Mouse (Mus musculus): ENCODE results near the gene Traf3ip3. TPM values are rescaled to one million over a fixed set of nuclear protein-coding genes. Genes with fewer than 3 reads are reported as not detected.
A peak's percentile ranks its signal among the peaks of the same experiment; 100 is the strongest.

Traf3ip3 gene
- polyA plus RNA-seq, 1 experiment from 2014 or later, result 2.5 TPM

DNA sequence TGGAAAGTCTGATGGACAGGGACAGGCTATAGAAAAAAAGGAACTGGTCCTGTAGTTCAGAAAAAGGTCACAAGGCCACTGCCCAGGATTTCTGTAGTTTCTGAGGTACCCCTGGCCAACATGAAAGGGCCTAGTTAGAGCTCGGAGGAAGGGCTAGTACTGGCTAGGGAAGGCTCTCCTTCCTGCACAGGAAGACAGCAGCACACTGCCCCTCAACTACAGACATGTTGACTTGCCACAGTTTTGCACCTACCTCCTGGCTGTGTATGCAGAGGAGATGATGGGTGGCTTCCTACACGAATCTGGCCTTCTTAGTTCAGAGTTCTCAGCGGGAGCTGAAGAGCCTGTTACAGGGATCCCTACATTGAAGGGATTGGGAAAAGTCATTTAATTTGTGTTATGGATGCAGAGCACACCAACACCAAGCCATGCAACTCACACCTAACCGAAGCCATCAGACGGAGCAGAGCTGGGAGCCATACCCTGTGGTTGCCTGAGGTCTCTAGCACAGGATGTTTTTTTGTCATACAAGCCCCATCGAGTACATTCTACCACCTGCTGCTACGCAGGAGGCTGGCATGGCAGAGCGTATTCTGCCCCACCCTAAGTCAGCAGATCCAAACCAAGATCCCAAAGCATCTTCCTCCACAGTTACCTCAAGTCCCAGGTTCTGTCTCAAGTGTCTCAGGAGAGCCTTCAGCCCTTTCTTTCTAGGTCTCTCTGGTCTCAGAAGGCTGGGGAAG is 692 bp downstream of the Traf3ip3 start:
- WGBS, result 87% methylated on average over 8 of the region's 8 CpGs

DNA sequence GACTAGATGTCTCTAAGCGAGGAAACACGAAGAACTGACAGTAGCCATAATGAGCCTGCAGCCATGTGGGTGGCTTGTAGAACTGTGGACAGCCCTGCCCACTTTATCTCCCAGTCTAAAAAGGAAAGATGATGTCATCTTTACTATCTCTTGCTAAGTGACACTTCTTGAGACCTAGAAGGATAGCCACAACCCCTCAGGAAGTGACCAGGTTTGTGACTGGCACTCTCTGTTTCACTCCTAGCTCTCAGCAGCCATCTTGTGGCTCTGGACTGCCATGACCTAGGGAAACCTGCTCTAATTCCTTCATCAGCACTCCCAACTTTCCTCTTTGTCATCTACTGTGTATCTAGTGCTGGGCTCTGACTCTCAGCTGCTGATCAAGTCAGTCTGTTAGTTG is 3.2 kb downstream of the Traf3ip3 start:
- no peak overlapping the region for H3K4me2 ChIP-seq (replicated peaks)
- ATAC-seq (ENCODE audit: low FRiP score, low read depth), result no peak
- 86% methylated on average over 2 of the region's 2 CpGs for WGBS
- no peaks in the 10 kb centered on the region for H3K9me3 ChIP-seq
- H3K27me3 ChIP-seq (replicated peaks), result no peaks in the 10 kb centered on the region
- H3K4me3 ChIP-seq, result no peak overlapping the region
- no peak overlapping the region for H3K9ac ChIP-seq
- H3K4me1 ChIP-seq, result no peaks in the 10 kb centered on the region
- no peak overlapping the region for H3K27ac ChIP-seq
- H3K36me3 ChIP-seq, result no peaks in the 10 kb centered on the region

More for the DNA sequence above, 692 bp downstream of the Traf3ip3 start:
- H3K36me3 ChIP-seq, result no peaks in the 10 kb centered on the region
- H3K4me3 ChIP-seq, result no peak overlapping the region
- H3K9ac ChIP-seq, result no peak overlapping the region
- no peaks in the 10 kb centered on the region for H3K27me3 ChIP-seq (replicated peaks)
- H3K27ac ChIP-seq, result no peak overlapping the region
- ATAC-seq (ENCODE audit: low FRiP score, low read depth), result no peak
- H3K9me3 ChIP-seq, result no peaks in the 10 kb centered on the region
- no peak overlapping the region for H3K4me2 ChIP-seq (replicated peaks)
- H3K4me1 ChIP-seq, result no peaks in the 10 kb centered on the region

DNA sequence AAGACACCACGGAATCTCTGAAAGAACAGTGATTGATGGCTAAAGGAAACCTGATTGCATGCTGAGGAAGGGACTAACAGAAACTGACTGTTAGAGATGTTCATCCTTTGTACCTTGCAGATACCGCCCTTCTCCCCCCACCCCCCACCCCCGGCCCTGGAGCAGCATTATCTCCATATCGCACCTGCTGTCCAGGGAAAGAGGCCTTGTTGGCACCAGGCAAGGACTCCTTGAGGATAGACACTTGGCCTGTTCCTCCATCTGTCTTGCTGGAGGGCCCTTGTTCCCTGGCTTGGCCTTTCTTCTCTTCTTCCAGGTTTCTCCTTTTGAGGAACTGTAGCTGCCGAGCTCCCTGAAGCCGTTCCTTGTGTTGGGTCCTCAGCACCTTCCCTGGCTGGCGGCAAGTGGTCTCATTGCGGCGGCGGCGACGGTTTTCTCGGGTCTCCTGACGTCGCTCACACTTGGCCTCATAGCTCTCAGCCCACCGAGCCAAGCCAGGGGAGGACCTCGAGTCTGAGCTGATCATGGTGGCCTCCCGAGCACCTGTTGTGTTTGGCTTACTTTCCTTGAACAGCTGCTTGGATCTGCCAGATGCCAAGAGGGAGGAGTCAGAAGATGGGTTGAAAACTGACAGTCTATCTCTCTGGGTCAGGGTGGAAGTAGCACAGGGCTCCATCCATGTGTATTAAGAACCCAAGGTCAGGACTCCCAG is 3.9 kb downstream of the Traf3ip3 start:
- Histone ChIP-seq H3K4me3 (no peak overlapping the region), H3K9ac (no peak overlapping the region), H3K4me1 (no peaks in the 10 kb centered on the region), H3K27ac (no peak overlapping the region), H3K36me3 (no peaks in the 10 kb centered on the region), H3K9me3 (no peaks in the 10 kb centered on the region), H3K27me3 (replicated peaks) (no peaks in the 10 kb centered on the region), H3K4me2 (replicated peaks) (no peak overlapping the region)
- WGBS, result 88% methylated on average over 18 of the region's 18 CpGs
- ATAC-seq (ENCODE audit: low FRiP score, low read depth), result no peak

DNA sequence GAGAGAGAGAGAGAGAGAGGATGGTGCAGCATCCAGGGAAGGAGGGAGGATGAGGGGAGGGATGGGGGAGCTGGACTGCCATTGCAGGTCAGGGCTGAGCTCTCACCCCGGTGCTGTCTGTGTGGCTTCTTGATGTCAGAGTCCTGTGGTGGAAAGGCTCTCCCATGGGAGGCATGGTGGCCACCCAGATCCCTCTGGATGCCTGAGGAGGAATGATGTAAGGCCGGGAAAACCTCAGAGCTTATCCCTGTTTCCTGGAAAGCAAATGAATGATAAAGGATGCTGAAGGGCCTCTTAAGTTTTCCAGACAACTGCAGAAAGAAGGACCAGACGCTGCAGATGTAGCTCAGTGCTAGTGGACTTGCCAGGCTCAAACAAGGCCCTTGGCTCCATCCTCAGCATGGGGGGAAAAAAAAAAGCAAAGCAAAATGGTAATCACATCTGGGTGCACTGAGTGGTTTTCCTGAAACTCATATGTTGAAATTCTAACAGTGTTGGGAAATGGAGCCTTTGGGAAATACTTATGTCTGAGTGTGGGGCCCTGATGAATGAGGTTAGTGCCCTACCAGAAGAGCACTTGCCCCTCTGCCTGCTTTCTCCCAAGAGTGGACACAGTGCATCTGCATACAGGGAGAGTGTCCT is 6.2 kb downstream of the Traf3ip3 start:
- ATAC-seq (ENCODE audit: low FRiP score, low read depth), result no peak
- WGBS, result 67% methylated on average over 3 of the region's 3 CpGs
- no peaks in the 10 kb centered on the region for H3K4me1 ChIP-seq
- H3K4me2 ChIP-seq (replicated peaks), result no peak overlapping the region
- no peak overlapping the region for H3K9ac ChIP-seq
- no peaks in the 10 kb centered on the region for H3K27me3 ChIP-seq (replicated peaks)
- no peak overlapping the region for H3K4me3 ChIP-seq
- H3K36me3 ChIP-seq, result no peaks in the 10 kb centered on the region
- H3K9me3 ChIP-seq, result no peaks in the 10 kb centered on the region
- H3K27ac ChIP-seq, result no peak overlapping the region

DNA sequence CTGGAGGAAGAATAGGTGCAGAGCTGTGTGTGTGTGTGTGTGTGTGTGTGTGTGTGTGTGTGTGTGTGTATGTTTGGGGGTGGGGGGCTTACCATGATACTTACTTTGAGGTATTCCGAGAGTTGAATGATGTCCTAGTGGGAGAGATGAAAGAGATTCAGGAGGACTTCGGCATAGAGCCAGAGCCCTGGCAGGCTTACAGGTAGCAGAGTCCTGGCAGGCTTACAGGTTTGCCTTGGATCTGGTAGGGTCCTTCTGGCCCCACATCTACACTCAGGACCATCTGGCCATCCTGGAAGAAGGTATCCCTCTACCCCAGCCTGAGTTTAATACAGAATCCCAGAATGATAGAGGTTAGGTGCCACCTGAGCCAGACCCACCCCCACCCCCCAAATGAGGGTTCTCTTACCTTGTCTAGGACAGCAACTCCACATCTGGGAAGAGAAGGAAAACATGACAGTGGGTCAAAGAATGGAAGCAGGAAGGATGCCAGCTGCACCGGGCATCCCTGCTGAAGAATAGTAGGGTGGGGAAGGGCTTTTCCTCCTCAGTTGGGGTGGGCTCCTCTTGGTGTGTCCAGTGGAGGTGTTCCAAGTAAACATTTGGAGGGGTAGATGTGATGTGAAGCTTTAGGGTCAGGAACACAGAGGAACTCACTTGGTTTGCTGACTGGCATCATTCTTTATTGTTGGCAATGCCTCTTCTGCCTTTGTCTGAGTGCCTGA is 6.9 kb downstream of the Traf3ip3 start:
- Histone ChIP-seq H3K27me3 (replicated peaks) (no peaks in the 10 kb centered on the region), H3K9me3 (no peaks in the 10 kb centered on the region), H3K9ac (no peak overlapping the region), H3K4me1 (no peaks in the 10 kb centered on the region), H3K36me3 (no peaks in the 10 kb centered on the region), H3K27ac (no peak overlapping the region), H3K4me3 (no peak overlapping the region), H3K4me2 (replicated peaks) (no peak overlapping the region)
- WGBS, result 90% methylated on average over 3 of the region's 3 CpGs
- no peak for ATAC-seq (ENCODE audit: low FRiP score, low read depth)

DNA sequence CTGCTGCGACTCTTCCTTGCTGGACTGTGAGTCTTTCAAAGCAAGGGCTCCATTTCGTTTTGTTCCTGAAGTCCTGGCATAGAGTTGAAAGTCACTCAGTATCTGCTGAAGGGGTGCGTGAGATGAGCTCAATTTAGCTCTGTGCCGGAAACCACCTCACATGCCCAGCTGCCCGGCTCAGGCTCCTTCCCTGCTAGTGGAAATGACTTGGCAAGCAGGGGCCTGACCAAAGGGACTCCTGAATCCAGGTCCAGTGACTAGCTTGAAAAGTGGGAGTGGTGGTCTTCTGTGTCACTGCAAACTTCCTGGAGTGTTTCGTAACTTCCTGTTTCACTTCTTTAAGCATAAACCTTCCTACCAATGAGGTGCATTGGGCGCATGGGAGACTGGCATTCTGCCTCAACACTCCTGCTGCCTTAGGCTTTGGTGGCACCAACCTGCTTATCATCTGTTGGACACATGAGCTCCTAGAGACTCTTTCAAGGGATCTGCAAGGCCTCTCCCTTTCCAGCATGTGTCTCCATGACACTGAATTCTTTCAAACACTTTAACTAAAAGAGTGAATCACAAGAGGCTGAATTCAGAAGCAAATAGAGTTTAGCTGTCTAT is 9.7 kb downstream of the Traf3ip3 start:
- no peak for ATAC-seq (ENCODE audit: low FRiP score, low read depth)
- H3K27me3 ChIP-seq (replicated peaks), result no peaks in the 10 kb centered on the region
- peaks cover 6% of the 10 kb centered on the region; the same call in 1 of the 2 replicates for H3K4me1 ChIP-seq
- no peak overlapping the region for H3K4me2 ChIP-seq (replicated peaks)
- no peaks in the 10 kb centered on the region for H3K9me3 ChIP-seq
- no peak overlapping the region for H3K27ac ChIP-seq
- H3K36me3 ChIP-seq, result no peaks in the 10 kb centered on the region
- no peak overlapping the region for H3K9ac ChIP-seq
- WGBS, result 91% methylated on average over 7 of the region's 7 CpGs
- H3K4me3 ChIP-seq, result no peak overlapping the region

DNA sequence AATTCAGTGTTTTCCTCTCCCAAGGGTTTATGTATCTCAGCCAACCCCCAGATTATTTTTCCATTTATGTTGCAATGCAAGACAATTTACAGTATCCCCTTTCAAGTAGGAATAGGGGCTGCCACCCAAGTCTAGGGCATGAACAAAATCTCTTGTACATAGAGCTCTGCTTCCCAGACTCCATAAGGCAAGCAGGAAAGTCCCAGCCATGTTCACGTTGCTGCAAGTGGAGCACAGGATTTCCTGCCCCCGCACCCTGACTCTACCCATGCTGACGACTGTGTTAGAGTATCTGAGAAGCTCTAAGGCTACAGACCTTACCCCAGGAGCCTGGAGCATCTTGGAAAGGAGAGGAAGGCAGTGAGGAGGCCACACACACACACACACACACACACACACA is 11.7 kb downstream of the Traf3ip3 start:
- Histone ChIP-seq H3K4me2 (replicated peaks) (no peak overlapping the region), H3K27ac (no peak overlapping the region), H3K27me3 (replicated peaks) (no peaks in the 10 kb centered on the region), H3K4me1 (peaks cover 6% of the 10 kb centered on the region; the same call in 1 of the 2 replicates), H3K4me3 (no peak overlapping the region), H3K36me3 (no peaks in the 10 kb centered on the region), H3K9ac (no peak overlapping the region), H3K9me3 (no peaks in the 10 kb centered on the region)
- ATAC-seq (ENCODE audit: low FRiP score, low read depth), result no peak
- 66% methylated on average over 3 of the region's 3 CpGs for WGBS

DNA sequence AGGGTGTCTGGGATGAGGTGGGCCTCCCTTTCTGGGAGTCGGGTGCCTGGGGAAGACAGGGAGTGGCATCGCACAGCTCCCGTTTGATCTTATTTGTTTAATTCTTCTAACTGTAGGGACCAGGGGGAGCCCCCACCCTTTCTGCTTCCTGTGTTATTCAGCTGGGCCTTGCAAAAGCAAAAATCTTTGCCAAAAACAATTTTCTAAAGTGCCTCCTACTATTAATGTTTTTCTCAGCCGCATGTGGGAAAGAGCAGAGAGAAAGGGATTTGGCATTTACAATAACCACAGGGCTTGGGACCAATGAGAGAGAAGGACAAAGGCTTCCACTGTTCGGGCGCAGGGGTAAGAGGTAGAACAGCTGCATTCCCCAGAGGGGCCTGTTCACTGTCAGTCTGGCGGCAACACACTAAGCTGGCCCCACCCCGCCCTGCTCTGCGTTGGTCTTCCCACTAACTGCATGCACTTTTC is 12.3 kb downstream of the Traf3ip3 start:
- WGBS, result 38% methylated on average over 9 of the region's 9 CpGs
- H3K27ac ChIP-seq, result no peak overlapping the region
- H3K4me3 ChIP-seq, result no peak overlapping the region
- H3K9ac ChIP-seq, result no peak overlapping the region
- H3K4me1 ChIP-seq, result peaks cover 6% of the 10 kb centered on the region; the same call in 1 of the 2 replicates
- no peaks in the 10 kb centered on the region for H3K27me3 ChIP-seq (replicated peaks)
- peak; percentile 61; the same call in 1 of the 2 replicates for ATAC-seq (ENCODE audit: low FRiP score, low read depth)
- no peaks in the 10 kb centered on the region for H3K36me3 ChIP-seq
- H3K4me2 ChIP-seq (replicated peaks), result peak overlapping the region; percentile 14; the same call in 1 of the 2 replicates
- no peaks in the 10 kb centered on the region for H3K9me3 ChIP-seq

DNA sequence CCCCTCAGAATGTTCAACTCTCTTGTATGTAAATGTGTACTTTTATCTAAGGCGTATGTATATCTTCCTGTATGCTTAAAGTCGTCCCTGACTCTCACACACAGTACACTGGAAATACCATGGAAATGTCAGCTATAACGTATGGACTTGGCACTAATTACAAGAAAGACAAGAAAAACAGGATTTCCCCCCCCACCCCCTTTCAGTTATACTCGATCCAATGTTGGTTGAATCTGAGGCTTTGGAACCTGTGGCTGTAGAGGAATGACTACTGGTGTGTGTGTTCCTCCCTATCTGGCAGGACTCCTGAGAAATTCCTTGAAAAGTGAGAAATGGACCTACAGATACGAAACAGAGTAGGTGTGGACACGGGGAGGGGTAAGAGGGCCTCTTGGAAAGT is 13.2 kb downstream of the Traf3ip3 start:
- no peak for ATAC-seq (ENCODE audit: low FRiP score, low read depth)
- H3K27ac ChIP-seq, result no peak overlapping the region
- H3K4me1 ChIP-seq, result peaks cover 6% of the 10 kb centered on the region; the same call in 1 of the 2 replicates
- H3K36me3 ChIP-seq, result no peaks in the 10 kb centered on the region
- no peaks in the 10 kb centered on the region for H3K9me3 ChIP-seq
- no peak overlapping the region for H3K9ac ChIP-seq
- H3K4me2 ChIP-seq (replicated peaks), result no peak overlapping the region
- H3K27me3 ChIP-seq (replicated peaks), result no peaks in the 10 kb centered on the region
- no peak overlapping the region for H3K4me3 ChIP-seq
- WGBS, result 85% methylated on average over 6 of the region's 6 CpGs

DNA sequence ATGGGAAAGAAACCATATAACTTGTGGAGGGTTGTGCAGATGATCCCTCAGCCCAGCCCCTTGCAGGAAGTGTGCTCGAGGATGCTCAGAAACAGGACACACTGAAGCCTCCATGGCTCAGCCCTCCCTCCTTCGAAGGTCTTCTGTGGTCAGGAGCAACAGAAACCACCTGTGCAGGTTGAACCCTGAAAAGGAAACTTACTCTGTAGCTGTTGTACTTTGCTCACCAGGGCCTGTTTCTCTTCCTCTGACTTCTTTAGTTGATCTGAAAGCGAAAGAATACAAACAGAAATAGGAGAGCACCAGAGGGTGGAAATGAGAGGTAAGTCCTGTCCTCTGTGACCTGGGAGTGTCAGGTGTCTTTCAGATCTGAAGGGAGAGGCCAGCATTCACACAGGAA is 20.4 kb downstream of the Traf3ip3 start:
- Histone ChIP-seq H3K4me2 (replicated peaks) (no peak overlapping the region), H3K4me1 (no peaks in the 10 kb centered on the region), H3K9me3 (no peaks in the 10 kb centered on the region), H3K36me3 (no peaks in the 10 kb centered on the region), H3K27ac (no peak overlapping the region), H3K4me3 (no peak overlapping the region), H3K9ac (no peak overlapping the region), H3K27me3 (replicated peaks) (no peaks in the 10 kb centered on the region)
- no peak for ATAC-seq (ENCODE audit: low FRiP score, low read depth)
- WGBS, result 82% methylated on average over 3 of the region's 3 CpGs

DNA sequence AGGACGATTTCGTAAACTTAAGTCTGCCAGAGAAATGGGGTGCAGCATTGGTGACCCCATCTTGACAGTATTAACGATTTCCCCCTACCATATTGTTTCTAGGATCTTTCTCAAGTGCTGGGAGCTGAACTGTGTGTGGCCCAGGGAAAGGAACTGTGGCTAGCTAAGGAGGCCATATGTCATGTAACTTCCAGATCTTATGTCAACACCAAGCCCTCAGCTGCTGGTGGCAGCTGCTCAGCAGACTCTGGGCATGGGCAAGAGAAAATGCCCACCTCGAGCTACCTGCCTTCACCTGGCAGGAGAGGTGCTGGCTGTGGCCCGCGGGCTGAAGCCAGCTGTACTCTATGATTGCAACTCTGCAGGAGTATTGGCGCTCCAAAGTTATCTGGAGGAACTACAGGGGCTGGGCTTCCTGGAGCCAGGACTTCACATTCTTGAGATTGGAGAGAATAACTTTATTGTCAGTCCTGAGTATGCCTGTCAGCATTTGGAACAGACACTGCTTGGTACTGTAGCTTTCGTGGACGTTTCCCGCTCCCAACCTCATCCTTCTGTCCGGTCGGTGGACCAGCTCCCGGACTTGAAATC is 27.3 kb downstream of the Traf3ip3 start:
- peak overlapping the region; percentile 61 for H3K4me2 ChIP-seq (replicated peaks)
- H3K9ac ChIP-seq, result peak overlapping the region; percentile 66; the same call in 1 of the 2 replicates
- peak overlapping the region; percentile 67 for H3K4me3 ChIP-seq
- H3K27ac ChIP-seq, result no peak overlapping the region
- H3K4me1 ChIP-seq, result peaks cover 22% of the 10 kb centered on the region
- H3K36me3 ChIP-seq, result no peaks in the 10 kb centered on the region
- WGBS, result 89% methylated on average over 13 of the region's 13 CpGs
- ATAC-seq (ENCODE audit: low FRiP score, low read depth), result no peak
- no peaks in the 10 kb centered on the region for H3K27me3 ChIP-seq (replicated peaks)
- H3K9me3 ChIP-seq, result no peaks in the 10 kb centered on the region

All from neural tube, embryonic 12.5 days (tissue).